Mouse (Mus musculus) C2C12 (cell line): ENCODE data around the gene Igsf21.

Experiments used
- CTCF ChIP-seq: IDR thresholded peaks from one replicate; pipeline ENCODE4 v1.5.1; 2011; ENCODE audit not compliant: control insufficient read depth, insufficient read depth, insufficient read length
- FOSL1 ChIP-seq: IDR thresholded peaks from one replicate; pipeline ENCODE4 v1.8.0; 2011; ENCODE audit warnings: mild to moderate bottlenecking, low read length; ENCODE audit not compliant: poor library complexity, insufficient read depth, severe bottlenecking
- MAX ChIP-seq: IDR thresholded peaks from one replicate; pipeline ENCODE4 v1.6.1; 2011; ENCODE audit warnings: mild to moderate bottlenecking, control low read depth
- MYOG ChIP-seq: IDR thresholded peaks from one replicate; pipeline ENCODE4 v1.6.1; 2011; ENCODE audit not compliant: control insufficient read depth, insufficient read length; ENCODE audit errors: extremely low read depth

DNA sequence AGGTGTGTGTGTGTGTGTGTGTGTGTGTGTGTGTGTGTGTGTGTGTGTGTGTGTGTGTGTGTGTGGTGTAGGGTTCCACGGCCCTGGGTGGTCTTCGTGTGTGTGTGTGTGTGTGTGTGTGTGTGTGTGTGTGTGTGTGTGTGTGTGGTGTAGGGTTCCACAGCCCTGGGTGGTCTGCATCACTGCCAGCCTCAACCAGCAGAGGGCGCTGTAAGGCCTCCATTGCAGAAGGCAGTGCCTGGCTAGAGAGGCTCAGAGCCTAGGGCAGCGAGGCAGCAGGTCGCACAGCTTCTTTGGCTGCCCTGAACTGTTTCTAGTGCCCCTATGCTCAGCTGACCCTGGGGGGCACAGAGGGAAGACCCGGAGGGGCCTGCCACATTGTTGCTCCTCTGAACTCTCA is 216.2 kb downstream of the Igsf21 start:
- no peak for TF ChIP-seq CTCF
- no peak for TF ChIP-seq MYOG
- no peak for TF ChIP-seq FOSL1
- TF ChIP-seq MAX = no peak
